Mouse (Mus musculus) kidney, adult 8-10 months (tissue): ENCODE results near the gene Akr1d1.

Source experiments
- DNase-seq, 2 experiments: peaks; one replicate each; pipeline ENCODE4 v3.0.0; 2022

Akr1d1 gene

GRCm38 (mm10) chr6:37529940-37530339 is at the start of gene Akr1d1:
Gene Akr1d1 (plus strand): TSS chr6:37530173.
- no peak for DNase-seq

DNA sequence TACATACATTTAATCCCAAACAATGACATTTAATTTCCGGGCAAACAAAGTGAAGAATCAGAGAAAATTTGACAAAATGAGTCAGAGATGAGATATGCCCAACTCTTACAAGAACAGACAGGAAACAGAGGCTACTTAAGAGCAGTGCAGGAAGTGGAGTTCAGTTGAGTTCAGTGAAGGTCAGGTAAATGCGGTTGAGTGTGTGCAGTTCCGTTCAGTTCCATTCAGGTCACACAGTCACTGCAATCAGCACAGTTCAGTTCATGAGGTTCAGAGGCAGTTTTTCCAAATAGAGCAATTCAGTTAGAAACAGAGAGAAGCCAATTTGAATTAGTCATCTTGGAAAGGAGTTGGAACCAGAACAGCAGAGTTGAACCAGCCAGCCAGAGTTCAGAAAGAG is 48.8 kb upstream of the Akr1d1 start:
- DNase-seq: no peak

DNA sequence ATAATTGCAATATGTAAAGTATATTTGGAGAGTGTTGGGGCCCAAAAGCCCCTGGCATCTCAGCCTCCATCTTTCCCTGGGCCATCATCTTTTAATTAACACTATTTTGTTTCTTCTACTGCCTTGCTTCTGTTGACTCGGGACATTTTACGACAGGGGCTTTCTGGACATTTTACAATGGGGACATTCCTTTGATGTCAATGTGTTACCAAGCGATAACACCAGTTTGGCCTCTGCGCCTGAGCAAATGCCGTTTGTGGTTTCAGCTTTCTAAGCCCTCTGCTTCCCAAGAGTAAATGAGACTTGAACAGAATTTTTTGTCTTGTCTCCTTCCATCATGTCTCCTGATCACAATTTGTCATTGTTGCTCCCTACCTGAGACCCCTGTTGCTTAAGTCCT is 46.7 kb upstream of the Akr1d1 start:
- no peak for DNase-seq

DNA sequence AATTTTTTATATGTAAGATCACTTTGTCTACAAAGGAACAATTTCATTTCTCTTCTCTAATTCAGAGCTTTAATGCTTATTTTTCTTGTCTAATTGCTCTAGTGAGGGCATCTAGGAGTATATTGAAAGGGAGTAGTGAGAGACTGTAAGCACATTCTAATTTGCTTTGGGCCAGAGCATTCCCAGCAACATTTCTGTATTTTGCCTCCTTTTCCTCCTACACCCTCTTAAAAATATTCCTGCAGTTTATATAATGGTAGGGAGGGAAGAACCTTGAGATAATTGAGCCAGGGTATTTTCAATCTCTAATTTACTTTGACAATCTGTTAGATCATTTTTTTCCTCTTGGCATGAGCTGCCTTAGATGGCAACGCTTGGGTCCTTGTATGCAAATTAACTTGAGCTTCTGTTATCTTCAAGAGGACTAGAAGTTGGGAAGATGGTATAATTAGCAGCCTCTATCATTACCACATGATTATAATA is 45.3 kb upstream of the Akr1d1 start:
- no peak for DNase-seq

- DNase-seq: no peak
Observed at GRCm38 (mm10) chr6:37486502-37486901, 43.5 kb upstream of the Akr1d1 start.

- no peak for DNase-seq
Observed at GRCm38 (mm10) chr6:37492241-37492640, 37.7 kb upstream of the Akr1d1 start.

- DNase-seq: no peak
Observed at GRCm38 (mm10) chr6:37494957-37495356, 35.0 kb upstream of the Akr1d1 start.

- peak in 1 of 2 experiments; percentile 10 for DNase-seq
Observed at GRCm38 (mm10) chr6:37496866-37497265, 33.1 kb upstream of the Akr1d1 start.

- DNase-seq: peak; percentile 43 to 55
Observed at GRCm38 (mm10) chr6:37505588-37505987, 24.4 kb upstream of the Akr1d1 start.

- no peak for DNase-seq
Observed at GRCm38 (mm10) chr6:37506909-37507515, 23.0 kb upstream of the Akr1d1 start.

GRCm38 (mm10) chr6:37510786-37511185 is 19.2 kb upstream of the Akr1d1 start:
- no peak for DNase-seq

DNA sequence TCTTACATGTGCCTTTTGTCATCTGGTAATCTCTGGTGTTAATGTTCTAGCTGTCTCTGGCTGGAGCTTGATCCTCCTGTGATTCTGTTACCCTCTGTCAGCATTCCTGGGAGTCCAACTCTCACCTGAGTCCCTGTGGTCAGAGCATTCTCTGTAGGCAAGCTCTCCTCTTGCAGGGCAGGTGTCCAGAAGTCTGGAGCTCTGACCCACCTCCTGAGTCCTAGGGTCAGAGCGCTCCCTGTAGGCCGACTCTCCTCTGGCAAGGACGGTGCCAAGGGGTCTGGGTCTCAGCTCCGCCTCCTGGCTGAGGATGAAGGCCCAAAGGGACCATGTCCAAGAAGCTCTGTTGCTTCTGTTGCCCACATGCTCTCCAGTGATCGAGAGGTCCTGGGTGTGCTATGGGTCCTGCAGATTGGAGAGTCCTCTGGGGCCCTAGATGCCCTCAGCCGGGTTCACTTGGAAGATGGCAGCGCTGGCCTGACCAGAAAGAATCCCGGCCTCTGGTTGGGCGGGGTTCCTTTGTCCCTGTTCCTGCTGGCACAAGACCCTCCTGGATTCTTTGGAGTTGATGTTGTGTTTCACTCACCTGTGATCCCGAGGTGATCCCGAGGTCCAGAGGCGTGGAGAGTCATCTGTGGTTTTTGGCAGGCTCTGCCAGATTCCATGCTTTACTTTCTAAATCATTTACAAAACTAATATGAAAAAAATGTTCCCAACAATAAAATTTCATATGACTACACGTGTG is 9.2 kb upstream of the Akr1d1 start:
- DNase-seq: peak; percentile 81 to 83

- DNase-seq: no peak
Observed at GRCm38 (mm10) chr6:37532036-37532435, 2.1 kb downstream of the Akr1d1 start.

- DNase-seq: no peak
Observed at GRCm38 (mm10) chr6:37536831-37537230, 6.9 kb downstream of the Akr1d1 start.

- DNase-seq: peak in 1 of 2 experiments; percentile 44
Observed at GRCm38 (mm10) chr6:37537801-37538200, 7.8 kb downstream of the Akr1d1 start.

GRCm38 (mm10) chr6:37538792-37539191 is 8.8 kb downstream of the Akr1d1 start:
- DNase-seq: peak; percentile 52 to 61

DNA sequence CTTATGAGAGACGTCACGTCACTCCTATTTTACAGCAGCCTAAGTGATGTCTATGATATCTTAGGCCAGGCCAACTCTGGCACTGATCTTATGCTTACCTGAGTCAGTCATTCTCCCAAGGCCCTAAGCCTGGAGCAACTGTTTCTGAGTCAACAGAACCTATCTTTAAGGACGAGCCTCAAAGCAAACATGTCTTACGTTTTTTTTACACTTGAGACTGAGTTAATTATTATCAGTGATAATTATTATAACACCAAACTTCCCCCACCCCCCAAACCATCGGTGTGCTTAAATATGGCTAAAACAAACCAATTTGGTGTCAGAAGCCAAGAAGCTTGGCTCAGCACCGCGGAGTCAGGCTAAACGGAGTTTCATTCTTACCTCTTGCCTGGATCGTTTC is 9.4 kb downstream of the Akr1d1 start:
- peak; percentile 25 to 46 for DNase-seq

GRCm38 (mm10) chr6:37540113-37540512 is 10.1 kb downstream of the Akr1d1 start:
- DNase-seq: peak; percentile 68 to 81

DNA sequence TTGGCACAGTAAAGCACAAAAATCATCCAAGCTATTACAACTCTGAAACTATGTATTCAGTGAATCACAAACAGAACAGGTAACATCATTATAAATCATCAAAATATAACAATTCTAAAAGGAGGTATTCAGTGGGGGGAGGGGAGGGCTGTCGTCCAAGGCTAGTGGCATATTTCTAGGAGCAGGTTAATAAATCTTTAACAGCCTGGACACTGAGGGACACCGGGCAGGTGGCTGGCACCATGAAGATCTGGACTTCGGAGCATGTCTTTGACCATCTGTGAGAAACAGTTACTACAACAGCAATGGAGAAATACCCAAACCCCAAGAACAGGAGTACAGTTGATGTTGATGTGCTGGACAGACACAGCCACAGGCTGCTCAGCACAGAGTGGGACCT is 11.2 kb downstream of the Akr1d1 start:
- peak; percentile 65 to 77 for DNase-seq

DNA sequence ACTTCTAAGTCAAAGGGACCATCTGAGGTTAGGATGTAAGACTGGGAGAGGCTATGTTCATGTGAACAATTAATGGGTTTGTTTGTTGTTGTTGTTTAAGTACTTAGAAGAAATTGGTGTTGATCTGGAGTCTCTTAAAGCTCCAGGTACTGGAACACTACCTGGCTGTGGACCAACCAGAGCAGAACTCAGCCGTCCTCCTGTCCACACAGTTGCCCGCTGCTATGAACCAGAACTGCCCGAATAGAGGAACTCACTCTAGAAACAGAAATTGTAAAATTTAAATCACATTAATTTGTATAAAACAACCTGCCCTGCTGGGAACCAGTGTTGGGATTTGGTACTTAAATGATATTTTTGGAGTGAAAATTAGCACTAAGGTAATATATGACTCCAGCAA is 12.2 kb downstream of the Akr1d1 start:
- no peak for DNase-seq

GRCm38 (mm10) chr6:37552760-37553159 is 22.8 kb downstream of the Akr1d1 start:
- DNase-seq: peak in 1 of 2 experiments; percentile 84

DNA sequence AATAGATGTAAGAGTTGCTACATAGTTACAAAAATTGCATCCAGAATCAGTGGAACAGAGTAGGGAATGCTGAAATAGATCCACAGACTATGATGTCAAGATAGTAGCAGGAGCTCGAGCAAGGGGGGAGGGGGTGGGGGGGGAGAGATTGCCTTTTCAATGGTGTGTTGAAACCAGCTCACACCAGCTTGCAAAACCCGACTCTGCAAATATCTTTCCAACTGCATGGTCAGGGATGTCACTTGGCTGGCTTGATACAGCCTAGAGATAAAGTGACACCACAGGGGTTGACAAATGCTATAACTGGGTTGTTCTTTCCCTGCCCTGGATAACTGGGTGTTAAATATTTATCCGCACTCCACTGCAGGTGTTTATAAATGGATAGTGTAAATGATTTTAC is 24.0 kb downstream of the Akr1d1 start:
- no peak for DNase-seq

DNA sequence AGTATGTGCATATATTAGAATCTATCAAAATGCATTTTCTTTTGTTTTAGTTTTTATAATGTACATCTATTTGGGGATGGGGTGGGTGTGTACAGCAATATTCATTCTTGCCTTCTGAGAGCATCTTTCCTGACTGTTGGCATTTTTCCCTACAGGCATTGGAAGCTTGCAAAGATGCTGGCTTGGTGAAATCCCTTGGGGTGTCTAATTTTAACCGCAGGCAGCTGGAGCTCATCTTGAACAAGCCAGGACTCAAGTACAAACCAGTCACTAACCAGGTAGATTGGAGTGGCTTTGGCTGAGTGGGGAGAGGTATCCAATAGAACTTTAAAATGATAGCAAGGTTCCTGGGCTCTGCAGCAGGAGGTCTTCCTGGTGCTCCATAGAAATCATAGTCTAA is 24.4 kb downstream of the Akr1d1 start:
- DNase-seq: no peak

DNA sequence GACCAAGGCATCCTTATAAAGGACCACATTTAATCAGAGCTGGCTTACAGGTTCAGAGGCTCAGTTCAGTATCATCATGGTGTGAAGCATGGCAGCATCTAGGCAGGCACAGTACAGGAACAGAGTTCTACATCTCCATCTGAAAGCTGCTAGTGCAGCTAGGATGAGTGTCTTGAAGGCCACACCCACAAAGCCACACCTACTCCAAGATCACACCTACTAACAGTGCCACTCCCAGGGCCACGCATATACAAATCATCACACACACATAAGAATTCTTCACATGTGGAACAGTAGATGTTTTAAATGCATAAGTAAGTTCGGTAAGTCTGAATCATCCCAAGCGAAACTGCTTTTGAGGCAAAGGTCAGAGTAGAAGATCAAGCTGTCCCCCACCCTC is 33.9 kb downstream of the Akr1d1 start:
- no peak for DNase-seq
